Mouse (Mus musculus) cerebral cortex, adult 2 months (tissue): ENCODE results near the gene Acsf3.

Source experiments
- WGBS: fragments of 180-500 bp; shearing (Covaris S2); methylation state at CpG from one replicate; pipeline ENCODE4 v1.1.7; 2018; 5-methylcytosine and 5-hydroxymethylcytosine counted together

The Acsf3 gene

GRCm38 (mm10) chr8:122851692-122852545, 76.6 kb downstream of the Acsf3 start:
- 88% methylated on average over 12 of the region's 12 CpGs for WGBS

GRCm38 (mm10) chr8:122852546-122852905, 77.2 kb downstream of the Acsf3 start:
- WGBS: 85% methylated on average over 1 of the region's 1 CpGs

- WGBS: 19% methylated on average over 11 of the region's 11 CpGs
These were observed 78.1 kb downstream of the Acsf3 start for GRCm38 (mm10) chr8:122853340-122853771.

GRCm38 (mm10) chr8:122854388-122854787, 79.1 kb downstream of the Acsf3 start:
- 89% methylated on average over 7 of the region's 7 CpGs for WGBS

GRCm38 (mm10) chr8:122855123-122855522, 79.8 kb downstream of the Acsf3 start:
- 87% methylated on average over 4 of the region's 4 CpGs for WGBS

- WGBS: 87% methylated on average over 8 of the region's 8 CpGs
These were observed 81.0 kb downstream of the Acsf3 start for GRCm38 (mm10) chr8:122856288-122856687.

GRCm38 (mm10) chr8:122859843-122860242, 84.6 kb downstream of the Acsf3 start:
- WGBS: 71% methylated on average over 13 of the region's 13 CpGs

- 53% methylated on average over 26 of the region's 26 CpGs for WGBS
These were observed 89.4 kb downstream of the Acsf3 start for GRCm38 (mm10) chr8:122864719-122865129.

- WGBS: 55% methylated on average over 10 of the region's 10 CpGs
These were observed 90.2 kb downstream of the Acsf3 start for GRCm38 (mm10) chr8:122865441-122865840.

- 53% methylated on average over 8 of the region's 8 CpGs for WGBS
These were observed 90.9 kb downstream of the Acsf3 start for GRCm38 (mm10) chr8:122866231-122866630.
